In genomic region chr8:114814769-114815736, GRCm38 (mm10) we compare ENCODE assay signal across 11 mouse cellular contexts.
DNase-seq lines count a peak whose midpoint lies in the region; ATAC-seq and TF ChIP-seq lines count a peak whose summit lies in the region.
"Had no signal": no experiment of that assay in that cellular context is flagged by ENCODE, and none has a peak within 500 bp of the region (broad histone marks: within the 10 kb centered on the region; RNA-seq: fewer than 3 reads in every experiment).

No protein-coding gene starts in this region.

- H3K4me3 ChIP-seq in thymus, adult 2 months (ENCODE audit: control insufficient read depth, insufficient read depth, low read length), result no peak overlapping the region
- H3K4me3 ChIP-seq in heart, embryonic 14.5 days (ENCODE audit: control insufficient read depth in 1 of 2, insufficient read depth in 1 of 2, low read depth in 1 of 2, low read length in 2 of 2), result no peak overlapping the region
- H3K4me3 ChIP-seq: erythroblast, embryonic 14.5 days; heart, adult 2 months had no signal

- no peak for TF ChIP-seq CTCF in thymus, adult 2 months (IDR thresholded peaks at IDR 0.05; ENCODE audit: borderline replicate concordance, control insufficient read depth, extremely low read depth, insufficient read depth, low read length, poor library complexity)

- no peak overlapping the region for H3K27ac ChIP-seq in thymus, adult 2 months (ENCODE audit: control insufficient read depth, insufficient read depth, low read length)
- peak overlapping the region; percentile 18 to 51 for H3K27ac ChIP-seq in heart, embryonic 14.5 days (replicated peaks in 1 of 2; ENCODE audit: control insufficient read depth in 1 of 2, insufficient read depth in 1 of 2, low read depth in 2 of 2, low read length in 2 of 2)
- H3K27ac ChIP-seq: heart, adult 2 months had no signal

- H3K4me1 ChIP-seq in thymus, adult 2 months (replicated peaks; ENCODE audit: control insufficient read depth, insufficient read depth, low read length), result peaks cover 39% of the 10 kb centered on the region
- peaks cover 19 to 30% of the 10 kb centered on the region in 2 experiments for H3K4me1 ChIP-seq in heart, embryonic 14.5 days (ENCODE audit: control insufficient read depth in 2 of 2, insufficient read depth in 2 of 2, low read length in 2 of 2)

- no peak for TF ChIP-seq POLR2A in thymus, adult 2 months (IDR thresholded peaks at IDR 0.05; ENCODE audit: control insufficient read depth, extremely low read depth, insufficient read depth, low read length, poor library complexity)

- no peak overlapping the region for H3K9ac ChIP-seq in heart, embryonic 14.5 days (ENCODE audit: low read length)

- H3K9me3 ChIP-seq in heart, embryonic 14.5 days (ENCODE audit: control insufficient read depth, low read length), result no peaks in the 10 kb centered on the region

- H3K4me2 ChIP-seq in heart, embryonic 14.5 days (ENCODE audit: low read length), result 0 out of 2 replicates have a peak overlapping the region, but pooled peaks have one; percentile 4

- H3K27me3 ChIP-seq in thymus, adult 2 months (ENCODE audit: control insufficient read depth, insufficient read depth, low read length), result no peaks in the 10 kb centered on the region
- H3K27me3 ChIP-seq in heart, embryonic 14.5 days (ENCODE audit: control insufficient read depth, insufficient read depth, low read length), result no peaks in the 10 kb centered on the region

- DNase-seq in thymus, adult 2 months, result peak; percentile 46
- no peak for DNase-seq in thymus, postnatal 4 days
- peak; percentile 68 for DNase-seq in lung, postnatal 25 days (ENCODE audit: low spot score)
- DNase-seq in urinary bladder, adult 2 months (ENCODE audit: low spot score), result no peak
- no peak for DNase-seq in kidney, postnatal 36 days
- DNase-seq in cerebellum, adult 18-20 months, result no peak
- DNase-seq: midbrain, embryonic 14.5 days had no signal

- 35% methylated on average over 10 of the region's 10 CpGs for WGBS in thymus, adult 2 months
- 40% methylated on average over 10 of the region's 10 CpGs for WGBS in heart, embryonic 14.5 days

- ATAC-seq in heart, embryonic 14.5 days (ENCODE audit: insufficient number of reproducible peaks, insufficient read depth, low FRiP score, low read depth), result peak; percentile 68
- ATAC-seq in frontal cortex, adult (ENCODE audit: low TSS enrichment), result no peak

- H3K36me3 ChIP-seq in thymus, adult 2 months (ENCODE audit: control insufficient read depth, insufficient read depth, low read length), result no peaks in the 10 kb centered on the region
- H3K36me3 ChIP-seq in heart, embryonic 14.5 days (ENCODE audit: control insufficient read depth, insufficient read depth, low read length), result no peaks in the 10 kb centered on the region

Comparison
In these comparisons a context has a peak if more than half of its experiments do, and no peak if none do; other contexts are left out.
1. DNase-seq: peak in thymus, adult 2 months (single experiment) and lung, postnatal 25 days (single experiment); none in thymus, postnatal 4 days (single experiment), urinary bladder, adult 2 months (single experiment), kidney, postnatal 36 days (0 of 2) and cerebellum, adult 18-20 months (0 of 2).